Mouse (Mus musculus): ENCODE data around the gene Avpi1.

DNA sequence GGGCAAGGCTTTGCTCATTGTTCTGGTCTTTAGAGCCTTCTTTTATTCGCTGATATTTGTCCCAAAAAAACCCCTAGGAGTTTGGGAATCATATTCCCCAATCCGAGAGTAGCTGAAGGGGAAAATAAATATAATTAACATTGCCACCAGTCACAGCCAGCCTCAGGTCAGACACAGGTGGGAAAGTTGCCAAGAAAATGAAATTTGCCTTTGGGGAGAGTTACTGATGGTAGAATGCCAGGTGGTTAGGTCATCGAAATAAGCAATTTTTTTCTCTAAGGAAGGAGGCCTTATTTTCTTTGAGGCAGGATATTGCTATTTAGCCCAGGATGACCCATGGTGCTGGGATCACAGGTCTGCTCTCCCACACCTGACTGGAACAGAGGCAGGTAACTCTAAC is 37.9 kb upstream of the Avpi1 start:
- no peak for TF ChIP-seq CTCF (IDR thresholded peaks at IDR 0.05; ENCODE audit: control insufficient read depth, insufficient read depth, insufficient read length)
- TF ChIP-seq MAX (IDR thresholded peaks at IDR 0.05): no peak
- TF ChIP-seq USF1 (IDR thresholded peaks at IDR 0.05; ENCODE audit: low read depth): no peak
- no peak for TF ChIP-seq MYOD1 (IDR thresholded peaks at IDR 0.05; ENCODE audit: control insufficient read depth, insufficient read length, low read depth)
- no peak for TF ChIP-seq MYOG (IDR thresholded peaks at IDR 0.05; ENCODE audit: control insufficient read depth, extremely low read depth, insufficient read length)
- no peak for TF ChIP-seq CEBPB (IDR thresholded peaks at IDR 0.05; ENCODE audit: low read depth)
- TF ChIP-seq FOSL1 (IDR thresholded peaks at IDR 0.05; ENCODE audit: insufficient read depth, low read length, poor library complexity, severe bottlenecking): no peak

Data from C2C12 (cell line).